9 mouse cellular contexts compared by ENCODE assay signal in the genomic region with DNA sequence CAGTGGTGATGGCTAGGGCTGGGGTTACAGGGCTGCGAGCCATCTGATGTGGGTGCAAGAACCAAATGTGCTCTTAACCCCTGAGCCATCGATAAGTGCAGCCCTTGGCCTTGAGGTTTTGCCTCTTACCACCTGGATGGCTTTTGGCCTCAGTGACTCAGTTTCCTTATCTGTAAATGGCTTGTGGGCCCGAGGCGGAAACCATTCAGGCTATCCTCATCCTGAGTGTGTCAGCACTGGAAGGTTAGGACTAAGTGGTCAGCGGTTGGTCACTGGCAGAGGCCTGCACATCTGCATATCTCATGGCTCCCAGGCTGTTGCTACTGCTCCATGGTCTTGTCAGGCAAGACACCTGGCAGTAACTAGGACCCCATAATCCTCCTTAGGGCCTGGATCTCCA. TPM values are rescaled to one million over a fixed set of nuclear protein-coding genes. Genes with fewer than 3 reads are reported as not detected.
DNase-seq lines count a peak whose midpoint lies in the region; ATAC-seq lines count a peak whose summit lies in the region.
"Had no signal": no experiment of that assay in that cellular context is flagged by ENCODE, and none has a peak within 500 bp of the region (broad histone marks: within the 10 kb centered on the region; RNA-seq: fewer than 3 reads in every experiment).

No protein-coding gene starts in this region.

- H3K27ac ChIP-seq in intestine, embryonic 16.5 days (ENCODE audit: low read length): no peak overlapping the region
- H3K27ac ChIP-seq in intestine, embryonic 15.5 days: no peak overlapping the region
- H3K27ac ChIP-seq in embryonic facial prominence, embryonic 13.5 days: no peak overlapping the region
- H3K27ac ChIP-seq: macrophage had no signal

- H3K4me2 ChIP-seq in intestine, embryonic 16.5 days (ENCODE audit: low read depth, low read length): 0 out of 2 replicates have a peak overlapping the region, but pooled peaks have one; percentile 58
- H3K4me2 ChIP-seq in intestine, embryonic 15.5 days (replicated peaks): no peak overlapping the region; the same call in 1 of the 2 replicates
- peak overlapping the region; percentile 79 for H3K4me2 ChIP-seq in embryonic facial prominence, embryonic 13.5 days

- no peaks in the 10 kb centered on the region for H3K9me3 ChIP-seq in intestine, embryonic 16.5 days (ENCODE audit: control insufficient read depth, low read length)
- H3K9me3 ChIP-seq in intestine, embryonic 15.5 days: no peaks in the 10 kb centered on the region
- no peaks in the 10 kb centered on the region for H3K9me3 ChIP-seq in embryonic facial prominence, embryonic 13.5 days

- H3K9ac ChIP-seq in intestine, embryonic 16.5 days (ENCODE audit: low read depth, low read length): no peak overlapping the region
- H3K9ac ChIP-seq in intestine, embryonic 15.5 days: no peak overlapping the region
- H3K9ac ChIP-seq in embryonic facial prominence, embryonic 13.5 days: no peak overlapping the region; the same call in 1 of the 2 replicates
- H3K9ac ChIP-seq: lung, embryonic 14.5 days had no signal

- peak; percentile 91 for DNase-seq in 416B (ENCODE audit: low read depth)
- no peak for DNase-seq in frontal cortex, adult 2 months (ENCODE audit: extremely low spot score in 1 of 2, low spot score in 1 of 2)
- DNase-seq in adrenal gland, adult 18-20 months (ENCODE audit: low spot score in 2 of 2): no peak

- H3K27me3 ChIP-seq in intestine, embryonic 16.5 days (replicated peaks; ENCODE audit: control insufficient read depth, insufficient read depth, low read length): no peaks in the 10 kb centered on the region
- H3K27me3 ChIP-seq in intestine, embryonic 15.5 days (replicated peaks): no peaks in the 10 kb centered on the region
- H3K27me3 ChIP-seq in embryonic facial prominence, embryonic 13.5 days: no peaks in the 10 kb centered on the region

- WGBS in intestine, embryonic 16.5 days: 83% methylated on average over 5 of the region's 5 CpGs
- 83% methylated on average over 5 of the region's 5 CpGs for WGBS in intestine, embryonic 15.5 days
- 82% methylated on average over 5 of the region's 5 CpGs for WGBS in embryonic facial prominence, embryonic 13.5 days

- ATAC-seq in intestine, embryonic 16.5 days: no peak
- ATAC-seq in intestine, embryonic 15.5 days: no peak
- ATAC-seq in embryonic facial prominence, embryonic 13.5 days (ENCODE audit: insufficient number of reproducible peaks, insufficient read depth, low FRiP score, low TSS enrichment, low read depth): no peak
- 0 out of 2 replicates have a peak, but pooled peaks have one; percentile 2 for ATAC-seq in megakaryocyte progenitor cell, adult 5-6 weeks (replicated peaks; ENCODE audit: poor library complexity)

- H3K4me1 ChIP-seq in intestine, embryonic 16.5 days (ENCODE audit: control insufficient read depth, insufficient read depth, low read length): no peaks in the 10 kb centered on the region
- H3K4me1 ChIP-seq in intestine, embryonic 15.5 days (replicated peaks): peaks cover 8% of the 10 kb centered on the region; the same call in 1 of the 2 replicates
- H3K4me1 ChIP-seq in embryonic facial prominence, embryonic 13.5 days: peaks cover 16% of the 10 kb centered on the region

- H3K36me3 ChIP-seq in intestine, embryonic 16.5 days (ENCODE audit: control insufficient read depth, insufficient read depth, low read length): no peaks in the 10 kb centered on the region
- H3K36me3 ChIP-seq in intestine, embryonic 15.5 days: no peaks in the 10 kb centered on the region
- H3K36me3 ChIP-seq in embryonic facial prominence, embryonic 13.5 days: no peaks in the 10 kb centered on the region

- H3K4me3 ChIP-seq in intestine, embryonic 16.5 days (ENCODE audit: low read length): no peak overlapping the region
- no peak overlapping the region for H3K4me3 ChIP-seq in intestine, embryonic 15.5 days (replicated peaks)
- no peak overlapping the region for H3K4me3 ChIP-seq in embryonic facial prominence, embryonic 13.5 days

RNA-seq across cellular contexts. Expression of gene Pstpip1, which starts 28.3 kb away (rescaled TPM):
- polyA plus RNA-seq in intestine, embryonic 16.5 days (2015; fragmentation: Nextera tagmentation; extraction: Ambion mirVana): 1.6 and 2.3 TPM in 2 replicates
- 1.5 and 1.6 TPM in 2 replicates for polyA plus RNA-seq in intestine, embryonic 15.5 days (2015; fragmentation: Nextera tagmentation; extraction: Ambion mirVana)
- 0.92 and 1.8 TPM in 2 replicates for polyA plus RNA-seq in embryonic facial prominence, embryonic 13.5 days (2015; fragmentation: Nextera tagmentation; extraction: Ambion mirVana)
- 25.9 and 38.2 TPM in 2 replicates for total RNA-seq in megakaryocyte progenitor cell, adult 5-6 weeks (2015)
- 113 and 122 TPM in 2 replicates for total RNA-seq in megakaryocyte progenitor cell, adult 5-6 weeks (2017)
- 4.5 and 6.0 TPM in 2 replicates for polyA plus RNA-seq in frontal cortex, adult 2 months (2012; rRNA removed)
- 1 to 10 TPM in 1 of 2 experiments, under 1 TPM in 1; 0.89 to 2.0 TPM for total RNA-seq in adrenal gland, adult 18-20 months (2021)

RNA-seq across cellular contexts. Expression of gene Tspan3, which starts 47.2 kb away (rescaled TPM):
- 389 and 416 TPM in 2 replicates for polyA plus RNA-seq in intestine, embryonic 16.5 days (2015; fragmentation: Nextera tagmentation; extraction: Ambion mirVana)
- 404 and 411 TPM in 2 replicates for polyA plus RNA-seq in intestine, embryonic 15.5 days (2015; fragmentation: Nextera tagmentation; extraction: Ambion mirVana)
- 480 and 544 TPM in 2 replicates for polyA plus RNA-seq in embryonic facial prominence, embryonic 13.5 days (2015; fragmentation: Nextera tagmentation; extraction: Ambion mirVana)
- 54.4 and 56.4 TPM in 2 replicates for total RNA-seq in megakaryocyte progenitor cell, adult 5-6 weeks (2015)
- 37.2 and 37.6 TPM in 2 replicates for total RNA-seq in megakaryocyte progenitor cell, adult 5-6 weeks (2017)
- polyA plus RNA-seq in frontal cortex, adult 2 months (2012; rRNA removed): 478 and 493 TPM in 2 replicates
- 100 to 1,000 TPM; 112 to 141 TPM for total RNA-seq in adrenal gland, adult 18-20 months (2021)
